Mouse (Mus musculus) yolk sac, embryonic 10.5 days (tissue): ENCODE data around the gene Slc51a.

Experiments used
- DNase-seq: peaks from one replicate; pipeline ENCODE4 v3.0.0-alpha.2; 2017; ENCODE audit warnings: low spot score

Slc51a gene

DNA sequence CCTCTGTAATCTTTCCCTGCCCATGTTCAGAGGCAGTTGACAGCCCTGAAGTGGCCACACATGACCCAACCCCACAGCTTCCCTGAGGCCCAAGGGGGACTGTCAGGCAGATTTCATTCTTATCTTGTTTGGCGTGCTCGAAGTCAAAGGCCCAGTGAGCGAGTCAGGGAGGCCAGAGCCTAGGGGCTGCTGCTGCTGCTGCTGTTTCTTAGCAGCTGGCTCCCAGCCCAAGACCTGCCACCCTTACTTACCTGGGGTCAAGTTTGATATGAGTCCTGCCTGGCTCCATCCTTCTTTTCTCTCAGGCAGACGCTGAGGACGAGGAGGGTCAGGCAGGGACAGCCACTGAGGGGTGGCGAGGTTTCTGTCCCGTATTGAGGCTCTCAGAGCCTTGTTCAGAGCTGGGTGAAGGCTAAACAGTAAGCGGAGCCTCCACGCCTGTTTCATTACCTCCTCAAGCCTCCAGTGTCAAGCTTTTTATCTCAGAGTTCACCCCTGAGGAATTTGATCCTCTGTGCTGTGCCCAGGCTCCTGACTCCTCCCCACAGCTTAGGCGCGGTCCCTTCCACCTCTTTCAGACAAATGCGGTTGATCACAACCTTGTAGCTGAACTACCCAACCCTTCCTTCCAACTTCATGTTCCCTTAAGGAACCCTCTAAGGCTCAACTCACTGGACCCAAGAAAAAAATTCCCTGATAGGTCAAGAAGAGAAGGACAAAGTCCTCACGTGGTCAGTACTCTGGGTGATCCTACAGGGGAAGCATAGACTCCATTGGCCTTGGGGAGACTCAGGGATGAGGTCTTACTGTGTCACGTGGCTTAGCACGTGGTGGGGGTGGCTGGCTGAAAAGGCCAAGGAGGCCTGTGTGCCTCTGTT lies at the start of gene Slc51a:
TSS of gene Slc51a (minus strand) at position 646 of the 878 bp plus-strand sequence.
- DNase-seq: peak; percentile 57

DNA sequence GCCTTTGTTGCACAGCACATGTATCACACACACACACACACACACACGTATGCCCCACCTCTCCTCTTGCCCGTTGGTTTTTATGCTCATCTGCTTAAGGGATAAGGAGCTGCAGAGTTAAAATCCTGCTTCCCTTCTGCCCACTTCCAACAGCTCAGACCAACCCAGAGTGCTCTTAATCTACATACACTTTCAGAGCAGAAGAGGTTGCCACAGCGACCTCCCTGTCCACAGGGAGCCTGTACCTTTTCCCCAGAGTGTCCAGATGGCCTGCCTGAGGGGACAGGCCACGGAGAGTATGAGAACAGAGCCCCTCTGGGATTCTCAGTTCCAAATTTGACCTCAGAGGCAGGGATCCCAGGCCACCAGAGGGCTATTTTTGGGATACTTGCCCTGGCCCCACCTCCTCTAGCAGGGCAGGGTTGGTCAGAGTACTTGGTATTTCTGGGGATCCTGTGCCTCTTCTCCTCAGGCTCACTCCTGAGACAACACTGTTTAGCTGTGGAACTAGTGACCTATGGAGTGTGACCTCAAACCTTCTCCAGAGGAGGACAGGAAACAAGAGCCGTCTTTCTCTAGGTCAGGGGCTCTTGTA lies 47.6 kb upstream of the Slc51a start:
- DNase-seq: no peak

GRCm38 (mm10) chr16:32532878-32533826 lies 45.5 kb upstream of the Slc51a start:
- no peak for DNase-seq

DNA sequence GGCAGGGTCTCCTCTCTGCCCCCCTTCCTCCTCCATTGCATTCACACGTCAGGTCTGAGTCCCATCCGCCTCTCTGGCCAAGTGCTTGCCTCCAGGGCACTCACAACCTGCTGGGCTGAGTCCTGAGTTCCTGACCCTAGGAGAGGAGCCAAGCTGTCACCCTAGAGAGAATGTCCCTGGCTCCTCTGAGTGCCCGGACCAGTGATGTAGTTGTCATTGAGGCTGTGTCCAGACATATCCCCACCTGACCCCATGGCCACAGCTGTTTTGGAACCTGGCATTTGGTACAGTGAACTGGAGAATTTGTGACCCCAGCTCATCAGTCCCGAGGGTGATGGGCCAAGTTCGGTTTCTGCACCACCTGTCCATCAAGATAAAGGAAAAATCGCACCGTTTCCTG lies 39.2 kb upstream of the Slc51a start:
- DNase-seq: no peak

DNA sequence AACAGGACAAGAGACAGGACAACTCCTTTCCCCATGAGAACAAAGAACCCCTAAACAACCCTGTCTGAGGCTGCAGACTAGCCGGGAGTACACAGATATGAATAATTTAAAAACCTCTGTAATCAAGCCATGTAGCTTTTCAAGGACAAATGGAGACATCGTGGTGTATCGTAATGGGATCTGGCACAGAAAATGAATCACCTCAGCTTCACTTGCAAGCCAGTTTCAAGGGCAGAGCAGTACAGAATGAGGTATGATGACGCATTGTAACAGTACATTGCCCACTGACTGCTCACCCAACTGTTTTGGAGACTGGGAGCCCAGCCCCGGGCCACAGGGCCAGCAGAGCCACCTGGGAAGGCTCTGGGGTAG lies 36.6 kb upstream of the Slc51a start:
- DNase-seq: no peak

DNA sequence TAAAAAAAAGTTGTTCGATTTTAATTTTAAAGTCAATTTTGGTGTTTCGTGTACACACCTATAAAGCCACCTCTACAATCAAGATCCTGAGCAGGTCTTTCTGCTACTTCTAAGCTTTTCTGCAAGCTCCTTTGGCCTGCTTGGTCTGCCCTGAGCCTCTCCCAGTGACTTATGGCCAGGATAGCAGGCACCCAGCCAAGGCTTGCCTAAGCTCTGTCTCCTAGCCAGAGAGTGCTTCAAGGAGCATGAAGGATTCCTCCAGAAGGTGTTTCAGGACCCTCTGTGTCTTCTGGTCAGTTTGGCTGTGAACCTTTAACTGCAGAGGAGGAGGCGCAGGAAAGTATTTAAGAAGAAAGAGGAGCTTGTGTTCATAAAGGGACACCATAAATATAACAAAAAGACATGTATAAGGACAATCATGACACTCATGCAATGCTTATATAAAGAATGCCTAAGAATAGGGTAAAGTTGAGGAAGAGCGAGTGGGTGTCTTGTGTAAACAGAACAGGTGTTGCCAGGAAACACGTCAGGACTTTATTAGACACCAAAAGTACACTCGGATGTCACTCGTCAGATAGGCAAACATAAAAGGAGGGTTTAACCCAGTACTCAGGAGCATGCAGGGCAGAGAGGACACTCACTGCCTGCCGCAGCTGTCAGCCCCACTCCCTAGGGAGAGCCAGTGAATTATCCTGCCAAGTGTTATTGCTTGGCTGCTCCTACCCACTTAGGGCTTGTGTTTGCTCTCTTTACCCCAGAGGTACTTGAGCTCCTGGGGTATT lies 36.0 kb upstream of the Slc51a start:
- no peak for DNase-seq

DNA sequence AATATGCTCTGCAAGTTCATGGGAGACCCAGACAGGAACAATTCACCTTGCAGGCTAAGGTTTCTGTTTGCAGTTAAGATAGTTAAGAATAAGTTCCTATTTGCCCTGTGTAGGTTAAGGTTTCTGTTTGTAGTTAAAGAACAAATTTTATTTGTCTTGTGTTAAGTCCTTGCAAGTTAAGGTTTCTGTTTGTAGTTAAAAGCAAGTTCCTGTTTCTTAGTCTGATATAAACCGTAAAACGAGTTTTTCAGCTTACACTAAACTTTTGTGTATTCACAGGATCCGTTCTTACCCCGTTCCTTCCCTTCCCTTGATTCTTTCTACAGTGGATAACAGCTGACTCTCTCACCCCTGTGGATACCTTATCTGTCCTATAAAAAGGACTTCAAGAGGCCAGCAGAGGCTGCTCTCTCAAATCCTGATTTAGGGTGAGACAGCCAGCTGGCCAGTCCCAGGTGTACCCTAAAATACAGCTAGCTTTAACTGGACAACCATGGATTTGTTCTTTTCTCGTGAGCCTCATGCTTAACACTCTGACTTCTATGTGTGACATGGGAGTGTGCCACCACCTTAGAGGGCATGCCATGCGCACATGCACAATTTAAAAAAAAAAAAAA lies 35.0 kb upstream of the Slc51a start:
- DNase-seq: no peak

GRCm38 (mm10) chr16:32520372-32520748 lies 32.7 kb upstream of the Slc51a start:
- DNase-seq: no peak

DNA sequence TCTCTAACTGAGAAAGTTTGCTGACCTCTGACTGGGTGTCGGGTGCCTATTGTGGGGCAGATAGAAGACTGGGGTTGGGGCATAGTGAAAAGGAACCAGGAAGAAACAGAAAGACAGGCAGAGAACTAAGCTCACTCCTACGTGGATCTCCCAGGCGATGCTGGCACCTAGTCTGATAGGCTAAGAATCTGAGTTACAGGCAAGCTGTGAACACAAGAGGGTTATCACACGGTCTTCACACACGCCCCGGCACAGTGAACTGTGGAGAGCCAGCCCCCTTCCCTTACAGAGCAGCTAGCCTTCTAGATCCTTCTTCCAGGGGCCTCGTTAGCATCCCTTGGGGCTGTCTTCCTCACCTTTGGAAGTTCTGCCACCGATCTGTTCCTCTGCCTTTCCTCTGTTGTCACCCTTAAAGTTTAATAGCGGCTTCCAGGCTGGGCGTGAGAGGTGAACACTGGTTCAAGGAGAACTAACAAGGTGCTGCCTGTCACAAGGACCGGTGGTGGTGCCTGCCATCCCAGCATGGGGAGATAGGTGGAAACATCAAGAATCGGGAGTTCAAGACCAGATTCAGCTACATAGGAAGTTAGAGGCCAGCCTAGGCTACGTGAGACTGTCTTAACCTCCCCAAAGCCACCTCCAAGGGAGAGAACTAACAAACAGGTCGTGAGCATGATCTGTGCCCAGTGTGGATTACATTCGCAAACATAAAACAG lies 32.1 kb upstream of the Slc51a start:
- no peak for DNase-seq

GRCm38 (mm10) chr16:32517785-32518481 lies 30.3 kb upstream of the Slc51a start:
- DNase-seq: peak; percentile 48

DNA sequence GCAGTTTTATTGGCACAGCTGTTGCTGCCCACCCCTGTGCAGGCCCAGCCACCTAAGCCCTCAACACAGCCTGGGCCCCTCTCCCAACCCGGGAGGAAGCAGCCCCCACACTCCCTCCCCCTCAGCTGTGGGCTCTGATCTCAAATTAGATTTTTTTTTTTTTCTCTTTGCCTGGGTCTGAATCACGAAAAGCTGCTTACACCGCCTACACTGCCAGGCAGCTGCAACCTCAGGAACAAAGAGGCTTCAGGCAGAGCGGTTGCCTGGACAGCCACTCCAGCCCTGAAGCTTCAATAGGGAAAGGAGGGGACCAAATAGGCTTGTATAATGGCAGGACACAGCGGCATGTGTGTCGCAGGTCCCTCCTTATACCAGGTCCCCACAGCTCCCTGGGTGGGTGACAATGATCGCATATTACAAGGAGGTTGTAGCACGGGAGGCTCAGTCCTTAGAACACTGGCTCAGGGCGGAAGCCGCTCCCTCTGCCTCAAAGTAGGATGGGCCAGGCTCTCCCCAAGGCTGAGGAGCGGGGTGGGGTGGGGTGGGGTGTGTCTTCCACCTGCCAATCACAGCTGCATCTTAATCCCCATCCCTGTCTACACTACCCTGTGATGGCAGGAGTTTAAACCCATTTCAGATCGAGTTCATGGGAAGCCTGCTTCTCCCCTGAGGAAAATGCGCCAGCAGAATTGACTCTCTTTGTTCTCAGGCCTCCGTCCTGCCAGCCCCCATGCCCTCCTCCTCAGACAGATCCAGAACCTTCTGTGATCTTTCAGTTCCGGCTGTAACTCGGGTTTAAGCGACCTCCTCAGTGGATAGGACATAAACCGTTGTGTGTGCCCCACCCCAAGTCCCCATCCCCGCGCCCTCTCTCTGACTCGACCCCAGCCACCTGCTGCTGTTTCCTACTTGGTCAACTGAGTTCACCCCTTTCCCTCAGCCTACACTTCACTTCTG lies 28.6 kb upstream of the Slc51a start:
- DNase-seq: peak; percentile 36

- DNase-seq: no peak
Observed at GRCm38 (mm10) chr16:32513948-32514347, 26.3 kb upstream of the Slc51a start.

- no peak for DNase-seq
Observed at GRCm38 (mm10) chr16:32513401-32513800, 25.7 kb upstream of the Slc51a start.

- DNase-seq: no peak
Observed at GRCm38 (mm10) chr16:32512921-32513320, 25.2 kb upstream of the Slc51a start.

GRCm38 (mm10) chr16:32511827-32512490 lies 24.3 kb upstream of the Slc51a start:
- no peak for DNase-seq

DNA sequence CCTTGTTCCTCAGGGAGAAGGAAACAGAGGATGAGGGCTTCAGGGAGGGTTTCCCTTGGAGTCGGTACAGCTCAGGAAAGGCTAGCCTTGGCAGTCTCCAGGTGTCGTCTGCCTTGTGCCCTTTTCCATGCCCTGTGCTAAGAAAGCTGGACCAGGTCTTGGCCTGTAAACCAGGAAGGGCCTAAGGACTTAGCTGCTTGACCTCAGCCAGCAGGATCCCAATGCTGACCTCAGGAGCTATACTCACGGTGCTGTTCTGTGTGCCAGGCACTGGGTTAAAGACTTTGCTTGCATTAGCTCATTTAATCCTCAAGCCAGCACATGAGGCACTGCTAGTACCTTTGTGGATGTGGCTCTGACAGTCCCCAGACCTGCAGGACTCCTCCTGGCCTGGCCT lies 23.7 kb upstream of the Slc51a start:
- no peak for DNase-seq

DNA sequence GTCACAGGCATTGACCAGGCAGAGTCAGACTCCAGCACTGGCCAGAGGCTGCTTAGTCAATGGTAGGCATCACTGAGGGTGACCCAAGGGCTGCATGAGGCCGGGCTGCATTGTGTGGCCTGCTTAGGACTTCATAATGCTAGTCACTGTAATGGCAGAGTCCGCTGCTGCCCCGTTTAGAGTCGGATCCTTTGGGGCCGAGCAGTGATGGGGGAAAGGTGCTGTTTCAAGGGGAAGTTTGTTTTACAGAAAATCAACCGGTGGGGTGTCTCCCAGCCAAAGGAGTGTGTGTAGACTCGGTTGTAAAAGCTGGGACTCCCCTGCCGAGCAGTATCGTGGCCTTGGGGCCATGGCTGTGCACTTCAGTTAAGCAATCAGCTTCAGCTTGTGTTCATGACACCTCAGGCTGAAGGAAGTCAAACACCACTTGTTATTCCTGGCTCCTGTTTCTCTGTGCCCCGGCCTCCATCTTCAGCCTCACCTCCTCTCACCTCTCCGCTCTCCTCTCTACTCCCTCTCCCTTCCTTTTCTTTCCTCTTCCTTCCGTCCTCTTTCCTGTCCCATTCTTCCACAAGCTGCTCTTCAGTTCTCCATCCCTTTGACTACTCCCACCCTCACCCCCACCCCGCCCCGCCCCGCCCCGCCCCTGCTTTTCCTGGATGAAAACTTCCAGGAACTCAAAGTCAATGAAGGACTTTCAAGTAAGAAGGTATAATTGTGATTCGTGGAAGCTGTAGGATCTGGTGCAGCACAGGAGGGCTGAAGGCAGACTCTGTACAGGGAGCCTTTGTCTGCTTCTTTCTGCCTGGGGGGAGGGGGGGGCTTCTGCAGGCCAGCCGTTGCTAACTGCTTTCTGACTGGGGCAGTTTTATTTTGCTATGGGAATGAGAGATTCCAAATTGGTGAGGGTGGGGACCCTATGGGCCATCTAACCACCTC lies 23.0 kb upstream of the Slc51a start:
- no peak for DNase-seq
